13 mouse cellular contexts compared by ENCODE assay signal in genomic region chr5:36213310-36213709, GRCm38 (mm10). TPM values are rescaled to one million over a fixed set of nuclear protein-coding genes. Genes with fewer than 3 reads are reported as not detected.
DNase-seq lines count a peak whose midpoint lies in the region; ATAC-seq lines count a peak whose summit lies in the region.
"Had no signal": no experiment of that assay in that cellular context is flagged by ENCODE, and none has a peak within 500 bp of the region (broad histone marks: within the 10 kb centered on the region; RNA-seq: fewer than 3 reads in every experiment).

No protein-coding gene starts in this region.

- 53% methylated on average over 10 of the region's 10 CpGs for WGBS in forebrain, embryonic 16.5 days

- no peaks in the 10 kb centered on the region for H3K36me3 ChIP-seq in forebrain, embryonic 16.5 days (ENCODE audit: control insufficient read depth, insufficient read depth)

- no peak overlapping the region for H3K27ac ChIP-seq in forebrain, embryonic 16.5 days (ENCODE audit: low read length)

- ATAC-seq in forebrain, embryonic 16.5 days = peak; percentile 50

- H3K27me3 ChIP-seq in forebrain, embryonic 16.5 days (replicated peaks; ENCODE audit: control insufficient read depth, insufficient read depth, low read length) = no peaks in the 10 kb centered on the region

- peaks cover 2% of the 10 kb centered on the region; the same call in 1 of the 2 replicates for H3K4me1 ChIP-seq in forebrain, embryonic 16.5 days (replicated peaks; ENCODE audit: control insufficient read depth, insufficient read depth, low read length)

- no peak overlapping the region for H3K9ac ChIP-seq in forebrain, embryonic 16.5 days (replicated peaks; ENCODE audit: low read depth, low read length)

- peak; percentile 21 for DNase-seq in heart, postnatal 4 days
- no peak for DNase-seq in heart, postnatal 25 days (ENCODE audit: low spot score)
- peak; percentile 83 to 84 for DNase-seq in layer of hippocampus, postnatal 10 days (ENCODE audit: low spot score in 2 of 2)
- peak; percentile 94 to 96 for DNase-seq in right cerebral cortex, postnatal 10 days (ENCODE audit: low spot score in 2 of 2)
- DNase-seq in B cell, adult 2 months = no peak
- DNase-seq in adrenal gland, adult 2 months = no peak
- no peak for DNase-seq in gastrocnemius, postnatal 14 days
- DNase-seq: adrenal gland, adult 8-10 months; embryo, embryonic 11 days had no signal

- intact Hi-C loops in heart, postnatal 25 days (cut with DNase I) = loop anchor here (5.0 kb wide), 1 partner anchor 181 kb away; no protein-coding TSS in a partner anchor
- intact Hi-C loops in gastrocnemius, postnatal 14 days (cut with DNase I; ENCODE audit: low total_unique reads) = no loop called here

- H3K4me3 ChIP-seq in forebrain, embryonic 16.5 days (replicated peaks; ENCODE audit: low read length) = no peak overlapping the region

- H3K9me3 ChIP-seq in forebrain, embryonic 16.5 days (ENCODE audit: control insufficient read depth, low read length) = peaks cover 4% of the 10 kb centered on the region; the same call in 1 of the 2 replicates

- no peak overlapping the region for H3K4me2 ChIP-seq in forebrain, embryonic 16.5 days (ENCODE audit: low read length)
- H3K4me2 ChIP-seq: liver, embryonic 11.5 days had no signal

RNA-seq across cellular contexts. Expression of gene Psapl1, which starts 9.5 kb away (rescaled TPM):
- total RNA-seq in heart, postnatal 4 days (2021) = not detected
- total RNA-seq in heart, postnatal 25 days (2021) = not detected
- 0.08 TPM in 1 of 2 replicates, not detected in the other for polyA plus RNA-seq in forebrain, embryonic 16.5 days (2015; fragmentation: Nextera tagmentation; extraction: Ambion mirVana)
- total RNA-seq in layer of hippocampus, postnatal 10 days (2021) = not detected
- total RNA-seq in adrenal gland, adult 2 months (2021) = not detected
- not detected in 2 replicates for polyA plus RNA-seq in adrenal gland, adult 2 months (2012; rRNA removed)
- total RNA-seq in gastrocnemius, postnatal 14 days (2021) = not detected
- polyA plus RNA-seq: heart, embryonic 14.5 days; spleen, adult 2 months had no signal

Comparison
In these comparisons a context has a peak if more than half of its experiments do, and no peak if none do; other contexts are left out.
1. DNase-seq: peak in heart, postnatal 4 days (single experiment), layer of hippocampus, postnatal 10 days (2 of 2) and right cerebral cortex, postnatal 10 days (2 of 2); none in heart, postnatal 25 days (single experiment), B cell, adult 2 months (0 of 2), adrenal gland, adult 2 months (single experiment) and gastrocnemius, postnatal 14 days (single experiment).